Mouse (Mus musculus): ENCODE data around the gene Arl16.

DNA sequence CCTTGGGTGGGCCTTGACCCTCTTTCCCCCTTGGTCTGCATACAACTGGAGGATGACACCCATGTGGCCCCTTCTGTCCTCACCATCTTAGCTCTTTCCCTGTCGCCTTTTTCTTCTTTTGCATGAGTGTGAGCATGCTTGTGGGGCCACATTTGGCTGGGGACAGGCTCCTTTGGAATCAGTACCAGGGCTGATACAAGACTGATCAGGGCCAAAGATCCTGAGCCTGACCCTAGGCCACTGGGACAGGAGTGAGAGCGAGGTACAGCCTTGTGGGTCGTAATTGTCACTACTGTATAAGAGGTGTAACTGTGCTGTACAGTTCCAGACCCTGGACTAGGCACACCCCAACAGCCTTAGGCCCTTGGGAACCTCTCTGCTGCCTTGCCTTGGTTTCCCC, 26.5 kb upstream of the Arl16 start:
- TF ChIP-seq GATA1 (IDR thresholded peaks at IDR 0.05; ENCODE audit: borderline replicate concordance, low read length) (no peak), FLI1 (IDR thresholded peaks at IDR 0.05; ENCODE audit: low read length) (no peak)

All from megakaryocyte, embryonic 14.5 days (primary cell).